Mouse (Mus musculus): ENCODE measurements at regions not wholly inside any gene's neighbourhood (a gene's known extent, or its start where the extent isn't known, plus 50 kb on each side); places are given as distances from the start of the nearest gene placed in this dataset.

GRCm38 (mm10) chr7:82082883-82083282 is 90.8 kb upstream of the Sh3gl3 start:
- TF ChIP-seq CTCF (IDR thresholded peaks at IDR 0.05; ENCODE audit: insufficient read depth, low read length) (no peak), POLR2A (IDR thresholded peaks at IDR 0.05; ENCODE audit: borderline replicate concordance, extremely low read depth, low read depth, low read length) (no peak)
